In the genomic region with DNA sequence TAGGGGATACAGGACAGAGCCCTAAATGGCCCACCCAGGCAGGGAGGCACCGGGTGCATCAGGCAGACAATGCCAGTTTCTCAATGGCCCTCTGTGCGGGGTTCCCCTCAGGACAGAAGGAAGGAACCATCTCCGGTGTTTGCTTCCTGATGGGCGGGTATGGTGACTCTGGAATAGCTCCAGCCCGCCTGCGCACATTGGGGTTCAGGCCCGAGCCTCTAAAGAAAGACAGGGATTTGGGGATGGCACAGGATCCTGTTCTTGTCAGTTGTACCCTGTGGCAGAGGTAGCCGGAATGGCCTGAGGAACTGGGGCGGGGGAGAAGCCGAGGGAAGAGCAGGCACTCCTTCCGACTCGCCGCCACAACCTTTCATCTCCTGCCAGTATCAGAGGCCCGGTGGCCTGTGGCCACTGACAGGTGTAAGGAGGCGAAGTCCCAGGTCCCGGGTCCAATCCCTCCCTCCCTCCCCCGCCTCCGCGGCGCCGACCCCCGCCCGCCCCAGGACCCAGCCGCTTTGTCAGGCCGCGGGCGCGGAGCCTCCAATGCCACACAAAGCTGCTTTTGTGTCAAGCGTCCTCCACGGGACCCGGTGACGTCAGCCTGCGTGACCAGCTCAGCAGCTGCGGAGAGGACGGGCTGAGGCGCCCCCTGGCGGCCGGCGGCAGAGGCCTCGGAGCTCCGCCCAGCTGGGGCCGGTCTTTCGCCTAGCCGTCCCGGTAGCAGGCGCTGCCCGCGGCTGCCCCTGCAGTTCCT, we compare ENCODE assay signal across 8 mouse cellular contexts. TPM values are rescaled to one million over a fixed set of nuclear protein-coding genes. Genes with fewer than 3 reads are reported as not detected.
DNase-seq lines count a peak whose midpoint lies in the region.

No protein-coding gene starts in this region.

- peak; percentile 81 for DNase-seq in MEL-GATA-1-ER (ENCODE audit: extremely low read depth, low read depth)
- peak; percentile 99 for DNase-seq in cerebellum, adult 8-10 months
- peak; percentile 98 for DNase-seq in forelimb bud, embryonic 11.5 days (ENCODE audit: low read depth, low spot score)
- peak; percentile 99 for DNase-seq in hindbrain, embryonic 10.5 days (ENCODE audit: low spot score)
- peak; percentile 99 to 100 for DNase-seq in layer of hippocampus, postnatal 10 days (ENCODE audit: low spot score in 2 of 2)
- peak; percentile 99 for DNase-seq in lung, postnatal 10 days
- peak; percentile 99 for DNase-seq in ovary, postnatal 36 days (ENCODE audit: low spot score)
- DNase-seq in thymus, postnatal 25 days: peak; percentile 98

- H3K36me3 ChIP-seq in hindbrain, embryonic 10.5 days: peaks cover 42% of the 10 kb centered on the region

- no peaks in the 10 kb centered on the region for H3K9me3 ChIP-seq in hindbrain, embryonic 10.5 days

- peaks cover 92% of the 10 kb centered on the region for H3K4me1 ChIP-seq in hindbrain, embryonic 10.5 days (replicated peaks)

- WGBS in hindbrain, embryonic 10.5 days: 2% methylated on average over 46 of the region's 48 CpGs

- H3K27ac ChIP-seq in hindbrain, embryonic 10.5 days: peak overlapping the region; percentile 99

- H3K27me3 ChIP-seq in hindbrain, embryonic 10.5 days (ENCODE audit: insufficient read depth, poor library complexity, severe bottlenecking): peaks cover 10% of the 10 kb centered on the region; the same call in 1 of the 2 replicates

- H3K4me3 ChIP-seq in hindbrain, embryonic 10.5 days: peak overlapping the region; percentile 53

RNA-seq across cellular contexts. Expression of a gene that starts 3.3 kb away (rescaled TPM):
- 3.9 and 5.2 TPM in 2 replicates for polyA plus RNA-seq in hindbrain, embryonic 10.5 days (2016; fragmentation: Nextera tagmentation; extraction: Ambion mirVana)
- total RNA-seq in layer of hippocampus, postnatal 10 days (2021): 1 to 10 TPM; 3.5 to 3.7 TPM

RNA-seq across cellular contexts. Expression of a gene that starts 22.8 kb away (rescaled TPM):
- 554 and 640 TPM in 2 replicates for polyA plus RNA-seq in hindbrain, embryonic 10.5 days (2016; fragmentation: Nextera tagmentation; extraction: Ambion mirVana)
- 100 to 1,000 TPM; 254 to 263 TPM for total RNA-seq in layer of hippocampus, postnatal 10 days (2021)

RNA-seq across cellular contexts. Expression of a gene that starts 24.9 kb away (rescaled TPM):
- polyA plus RNA-seq in hindbrain, embryonic 10.5 days (2016; fragmentation: Nextera tagmentation; extraction: Ambion mirVana): 41.1 and 54.1 TPM in 2 replicates
- 10 to 100 TPM; 13.2 to 14.1 TPM for total RNA-seq in layer of hippocampus, postnatal 10 days (2021)

RNA-seq across cellular contexts. Expression of a gene that starts 31.8 kb away (rescaled TPM):
- polyA plus RNA-seq in hindbrain, embryonic 10.5 days (2016; fragmentation: Nextera tagmentation; extraction: Ambion mirVana): 0.41 and 0.77 TPM in 2 replicates
- total RNA-seq in layer of hippocampus, postnatal 10 days (2021): 1 to 10 TPM; 1.2 to 1.7 TPM

RNA-seq across cellular contexts. Expression of a gene that starts 33.7 kb away (rescaled TPM):
- polyA plus RNA-seq in hindbrain, embryonic 10.5 days (2016; fragmentation: Nextera tagmentation; extraction: Ambion mirVana): 19.2 and 20.8 TPM in 2 replicates
- 10 to 100 TPM; 10.7 to 11.9 TPM for total RNA-seq in layer of hippocampus, postnatal 10 days (2021)

Comparison
In these comparisons a context has a peak if more than half of its experiments do, and no peak if none do; other contexts are left out.
1. Peak in every context shown above with its lines: DNase-seq, H3K4me3 ChIP-seq and H3K27ac ChIP-seq.